Mouse (Mus musculus) liver, embryonic 14.5 days (tissue): Measurements from ENCODE around the gene Abcb10.

Experiments
- CTCF ChIP-seq: IDR thresholded peaks from 2 replicates; pipeline ENCODE4 v1.5.1; 2016; ENCODE audit warnings: antibody characterized with exemption, low read depth, control low read depth
- EP300 ChIP-seq: IDR thresholded peaks from 2 replicates; pipeline ENCODE4 v1.6.1; 2016; ENCODE audit warnings: antibody characterized with exemption, low read depth

DNA sequence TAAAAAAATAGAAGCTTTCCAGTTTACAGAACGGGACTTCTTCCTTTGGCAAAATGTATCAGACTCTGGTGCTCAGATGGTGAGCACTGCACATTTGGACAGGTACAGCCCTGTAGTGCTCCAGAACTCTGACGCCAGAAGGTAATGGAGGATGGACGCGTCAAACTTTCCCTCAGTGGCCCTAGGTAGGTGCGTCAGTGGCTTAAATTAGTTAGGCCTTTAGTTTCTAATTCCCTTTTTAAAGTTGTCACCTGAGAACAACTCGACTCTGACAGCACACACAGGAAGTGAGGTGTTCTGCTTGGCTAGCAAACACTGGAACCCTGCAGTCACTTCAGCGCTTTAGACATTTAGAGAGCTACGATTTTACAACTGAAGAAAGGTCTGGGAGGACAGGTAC lies 29.2 kb downstream of the Abcb10 start:
- no peak for TF ChIP-seq CTCF
- no peak for TF ChIP-seq EP300
